Mouse (Mus musculus): ENCODE data around the gene Slc9a1. TPM values are rescaled to one million over a fixed set of nuclear protein-coding genes. Genes with fewer than 3 reads are reported as not detected.

The Slc9a1 gene
- polyA plus RNA-seq, 1 experiment from 2014 or later, result 8.3 TPM

- H3K36me3 ChIP-seq, result peaks cover 21% of the 10 kb centered on the region
- 77% methylated on average over 3 of the region's 3 CpGs for WGBS
- no peaks in the 10 kb centered on the region for H3K9me3 ChIP-seq (replicated peaks)
- H3K4me1 ChIP-seq, result peaks cover 54% of the 10 kb centered on the region
- no peak for DNase-seq (ENCODE audit: low spot score)
- H3K27ac ChIP-seq (replicated peaks), result 0 out of 2 replicates have a peak overlapping the region, but pooled peaks have one; percentile 23
- no peaks in the 10 kb centered on the region for H3K27me3 ChIP-seq (ENCODE audit: low read depth, poor library complexity, severe bottlenecking)
- H3K4me3 ChIP-seq, result no peak overlapping the region
These were observed 10.4 kb downstream of the Slc9a1 start for GRCm38 (mm10) chr4:133379861-133380260.

GRCm38 (mm10) chr4:133380532-133380931 is 11.0 kb downstream of the Slc9a1 start:
- WGBS, result 58% methylated on average over 6 of the region's 6 CpGs
- Histone ChIP-seq H3K9me3 (replicated peaks) (no peaks in the 10 kb centered on the region), H3K4me1 (peaks cover 49% of the 10 kb centered on the region)

GRCm38 (mm10) chr4:133381141-133381540 is 11.6 kb downstream of the Slc9a1 start:
- WGBS, result 81% methylated on average over 8 of the region's 8 CpGs
- no peak overlapping the region for H3K4me3 ChIP-seq
- DNase-seq (ENCODE audit: low spot score), result no peak
- H3K4me1 ChIP-seq, result peaks cover 43% of the 10 kb centered on the region
- H3K27me3 ChIP-seq (ENCODE audit: low read depth, poor library complexity, severe bottlenecking), result no peaks in the 10 kb centered on the region
- H3K9me3 ChIP-seq (replicated peaks), result no peaks in the 10 kb centered on the region
- no peak overlapping the region for H3K27ac ChIP-seq (replicated peaks)
- H3K36me3 ChIP-seq, result peaks cover 20% of the 10 kb centered on the region

More at GRCm38 (mm10) chr4:133380532-133380931, 11.0 kb downstream of the Slc9a1 start:
- Histone ChIP-seq H3K4me3 (no peak overlapping the region), H3K27ac (replicated peaks) (no peak overlapping the region), H3K36me3 (peaks cover 20% of the 10 kb centered on the region), H3K27me3 (ENCODE audit: low read depth, poor library complexity, severe bottlenecking) (no peaks in the 10 kb centered on the region)
- no peak for DNase-seq (ENCODE audit: low spot score)

- Histone ChIP-seq H3K4me1 (peaks cover 7% of the 10 kb centered on the region; the same call in 1 of the 2 replicates), H3K27me3 (ENCODE audit: low read depth, poor library complexity, severe bottlenecking) (no peaks in the 10 kb centered on the region), H3K9me3 (replicated peaks) (no peaks in the 10 kb centered on the region), H3K27ac (replicated peaks) (no peak overlapping the region), H3K4me3 (no peak overlapping the region), H3K36me3 (peaks cover 18% of the 10 kb centered on the region)
- DNase-seq (ENCODE audit: low spot score), result no peak
- 79% methylated on average over 7 of the region's 7 CpGs for WGBS
These were observed 16.7 kb downstream of the Slc9a1 start for GRCm38 (mm10) chr4:133386061-133386797.

- no peak for DNase-seq (ENCODE audit: low spot score)
- H3K27ac ChIP-seq (replicated peaks), result no peak overlapping the region
- peaks cover 13% of the 10 kb centered on the region for H3K36me3 ChIP-seq
- no peaks in the 10 kb centered on the region for H3K9me3 ChIP-seq (replicated peaks)
- H3K4me1 ChIP-seq, result peaks cover 11% of the 10 kb centered on the region; the same call in 1 of the 2 replicates
- H3K27me3 ChIP-seq (ENCODE audit: low read depth, poor library complexity, severe bottlenecking), result no peaks in the 10 kb centered on the region
- no peak overlapping the region for H3K4me3 ChIP-seq
These were observed 17.5 kb downstream of the Slc9a1 start for GRCm38 (mm10) chr4:133387053-133387452.

GRCm38 (mm10) chr4:133388781-133389552 is 19.5 kb downstream of the Slc9a1 start:
- H3K27me3 ChIP-seq (ENCODE audit: low read depth, poor library complexity, severe bottlenecking), result no peaks in the 10 kb centered on the region
- no peak overlapping the region for H3K4me3 ChIP-seq
- no peaks in the 10 kb centered on the region for H3K9me3 ChIP-seq (replicated peaks)
- peaks cover 6% of the 10 kb centered on the region; the same call in 1 of the 2 replicates for H3K36me3 ChIP-seq
- 93% methylated on average over 16 of the region's 16 CpGs for WGBS
- peaks cover 11% of the 10 kb centered on the region; the same call in 1 of the 2 replicates for H3K4me1 ChIP-seq
- H3K27ac ChIP-seq (replicated peaks), result no peak overlapping the region
- no peak for DNase-seq (ENCODE audit: low spot score)

GRCm38 (mm10) chr4:133390042-133390441 is 20.5 kb downstream of the Slc9a1 start:
- H3K36me3 ChIP-seq, result peaks cover 2% of the 10 kb centered on the region; the same call in 1 of the 2 replicates
- DNase-seq (ENCODE audit: low spot score), result no peak
- H3K4me3 ChIP-seq, result no peak overlapping the region
- H3K4me1 ChIP-seq, result peaks cover 20% of the 10 kb centered on the region
- no peaks in the 10 kb centered on the region for H3K27me3 ChIP-seq (ENCODE audit: low read depth, poor library complexity, severe bottlenecking)
- 93% methylated on average over 2 of the region's 2 CpGs for WGBS
- 0 out of 2 replicates have a peak overlapping the region, but pooled peaks have one; percentile 13 for H3K27ac ChIP-seq (replicated peaks)
- H3K9me3 ChIP-seq (replicated peaks), result no peaks in the 10 kb centered on the region

GRCm38 (mm10) chr4:133390585-133390984 is 21.1 kb downstream of the Slc9a1 start:
- H3K9me3 ChIP-seq (replicated peaks), result no peaks in the 10 kb centered on the region
- H3K4me3 ChIP-seq, result no peak overlapping the region
- peaks cover 25% of the 10 kb centered on the region for H3K4me1 ChIP-seq
- no peaks in the 10 kb centered on the region for H3K27me3 ChIP-seq (ENCODE audit: low read depth, poor library complexity, severe bottlenecking)
- no peak for DNase-seq (ENCODE audit: low spot score)
- H3K36me3 ChIP-seq, result no peaks in the 10 kb centered on the region
- no peak overlapping the region for H3K27ac ChIP-seq (replicated peaks)
- WGBS, result 93% methylated on average over 6 of the region's 6 CpGs

GRCm38 (mm10) chr4:133391185-133392040 is 21.9 kb downstream of the Slc9a1 start:
- DNase-seq (ENCODE audit: low spot score), result no peak
- WGBS, result 84% methylated on average over 18 of the region's 18 CpGs
- H3K27ac ChIP-seq (replicated peaks), result no peak overlapping the region

GRCm38 (mm10) chr4:133394981-133395573 is 25.6 kb downstream of the Slc9a1 start:
- no peaks in the 10 kb centered on the region for H3K27me3 ChIP-seq (ENCODE audit: low read depth, poor library complexity, severe bottlenecking)
- peak overlapping the region; percentile 53; the same call in 1 of the 2 replicates for H3K27ac ChIP-seq (replicated peaks)
- WGBS, result 85% methylated on average over 4 of the region's 4 CpGs
- no peak overlapping the region for H3K4me3 ChIP-seq
- H3K36me3 ChIP-seq, result no peaks in the 10 kb centered on the region
- no peaks in the 10 kb centered on the region for H3K9me3 ChIP-seq (replicated peaks)
- peaks cover 64% of the 10 kb centered on the region for H3K4me1 ChIP-seq
- no peak for DNase-seq (ENCODE audit: low spot score)

More at GRCm38 (mm10) chr4:133391185-133392040, 21.9 kb downstream of the Slc9a1 start:
- Histone ChIP-seq H3K4me1 (peaks cover 34% of the 10 kb centered on the region), H3K9me3 (replicated peaks) (no peaks in the 10 kb centered on the region), H3K4me3 (no peak overlapping the region), H3K36me3 (no peaks in the 10 kb centered on the region), H3K27me3 (ENCODE audit: low read depth, poor library complexity, severe bottlenecking) (no peaks in the 10 kb centered on the region)

GRCm38 (mm10) chr4:133396079-133396478 is 26.6 kb downstream of the Slc9a1 start:
- no peak overlapping the region for H3K4me3 ChIP-seq
- no peaks in the 10 kb centered on the region for H3K36me3 ChIP-seq
- H3K27ac ChIP-seq (replicated peaks), result peak overlapping the region; percentile 53
- H3K4me1 ChIP-seq, result peaks cover 64% of the 10 kb centered on the region
- no peaks in the 10 kb centered on the region for H3K27me3 ChIP-seq (ENCODE audit: low read depth, poor library complexity, severe bottlenecking)
- no peaks in the 10 kb centered on the region for H3K9me3 ChIP-seq (replicated peaks)
- WGBS, result 85% methylated on average over 2 of the region's 2 CpGs
- no peak for DNase-seq (ENCODE audit: low spot score)

- H3K9me3 ChIP-seq (replicated peaks), result no peaks in the 10 kb centered on the region
- no peak for DNase-seq (ENCODE audit: low spot score)
- H3K36me3 ChIP-seq, result no peaks in the 10 kb centered on the region
- H3K27ac ChIP-seq (replicated peaks), result peak overlapping the region; percentile 65
- no peak overlapping the region for H3K4me3 ChIP-seq
- no peaks in the 10 kb centered on the region for H3K27me3 ChIP-seq (ENCODE audit: low read depth, poor library complexity, severe bottlenecking)
- 53% methylated on average over 5 of the region's 5 CpGs for WGBS
- H3K4me1 ChIP-seq, result peaks cover 60% of the 10 kb centered on the region
These were observed 27.8 kb downstream of the Slc9a1 start for GRCm38 (mm10) chr4:133397299-133397698.

Measured in midbrain, embryonic 10.5 days (tissue).